Mouse (Mus musculus) liver, embryonic 16.5 days (tissue): ENCODE measurements around the gene Tjp2. TPM values are rescaled to one million over a fixed set of nuclear protein-coding genes. Genes with fewer than 3 reads are reported as not detected.

Experiments
- ATAC-seq: fragments of 200-750 bp; cut with Nextera tagmentation; 2 replicates; pipeline ENCODE4 v1.8.0; 2017; ENCODE audit warnings: low read depth, mild to moderate bottlenecking, moderate number of reproducible peaks, moderate library complexity
- H3K27ac ChIP-seq: fragments of 300-500 bp; sonication (generic); 2 replicates; pipeline ENCODE4 v1.5.1; 2014; ENCODE audit warnings: mild to moderate bottlenecking, low read length
- H3K27me3 ChIP-seq: fragments of 300-500 bp; sonication (generic); 2 replicates; pipeline ENCODE4 v1.6.1; 2014; ENCODE audit warnings: low read depth, low read length, mixed read lengths; ENCODE audit not compliant: control insufficient read depth, insufficient read depth
- H3K36me3 ChIP-seq: fragments of 300-500 bp; sonication (generic); 2 replicates; pipeline ENCODE4 v1.6.1; 2014; ENCODE audit warnings: mild to moderate bottlenecking; ENCODE audit not compliant: control insufficient read depth, insufficient read depth
- H3K4me1 ChIP-seq: fragments of 300-500 bp; sonication (generic); 2 replicates; pipeline ENCODE4 v1.6.1; 2014; ENCODE audit warnings: low read depth, low read length, mixed read lengths; ENCODE audit not compliant: control insufficient read depth
- H3K4me2 ChIP-seq: fragments of 300-500 bp; sonication (generic); 2 replicates; pipeline ENCODE4 v1.6.1; 2014; ENCODE audit warnings: low read depth, low read length, mixed read lengths
- H3K4me3 ChIP-seq: fragments of 300-500 bp; sonication (generic); 2 replicates; pipeline ENCODE4 v1.5.1; 2014; ENCODE audit warnings: low read depth, mild to moderate bottlenecking, low read length
- H3K9ac ChIP-seq: fragments of 300-500 bp; sonication (generic); 2 replicates; pipeline ENCODE4 v1.6.1; 2014; ENCODE audit warnings: low read depth, low read length
- H3K9me3 ChIP-seq: fragments of 300-500 bp; sonication (generic); replicated peaks from 2 replicates; pipeline ENCODE4 v1.6.1; 2016; ENCODE audit warnings: low read length; ENCODE audit not compliant: control insufficient read depth
- WGBS: fragments of 180-500 bp; shearing (Covaris S2); extraction: QIAGEN DNeasy Blood & Tissue Kit; methylation state at CpG from one replicate; pipeline ENCODE4 v1.1.7; 2014; ENCODE audit not compliant: insufficient replicate concordance; 5-methylcytosine and 5-hydroxymethylcytosine counted together
- polyA plus RNA-seq: library from polyadenylated mRNA; unstranded; fragments of >200 nt; fragmentation: Nextera tagmentation; extraction: Ambion mirVana; gene quantifications from 2 replicates; pipeline ENCODE4 v1.2.1, GENCODE M21; 2015

The Tjp2 gene
- polyA plus RNA-seq, 1 experiment from 2014 or later = 6.6 TPM

- Histone ChIP-seq H3K9ac (no peak overlapping the region), H3K27me3 (peaks cover 27% of the 10 kb centered on the region), H3K9me3 (no peaks in the 10 kb centered on the region), H3K4me1 (no peaks in the 10 kb centered on the region; the same call in none of the 2 replicates), H3K4me3 (no peak overlapping the region), H3K27ac (no peak overlapping the region), H3K4me2 (no peak overlapping the region), H3K36me3 (no peaks in the 10 kb centered on the region)
- no peak for ATAC-seq
- WGBS = 63% methylated on average over 2 of the region's 2 CpGs
Observed at GRCm38 (mm10) chr19:24178086-24178485, 46.7 kb downstream of the Tjp2 start.

GRCm38 (mm10) chr19:24176692-24177091, 48.1 kb downstream of the Tjp2 start:
- no peak for ATAC-seq
- peaks cover 29% of the 10 kb centered on the region for H3K27me3 ChIP-seq

GRCm38 (mm10) chr19:24174896-24175295, 49.9 kb downstream of the Tjp2 start:
- Histone ChIP-seq H3K4me1 (no peaks in the 10 kb centered on the region; the same call in none of the 2 replicates), H3K27me3 (peaks cover 29% of the 10 kb centered on the region), H3K9me3 (no peaks in the 10 kb centered on the region), H3K27ac (no peak overlapping the region), H3K4me3 (peak overlapping the region; percentile 67), H3K36me3 (no peaks in the 10 kb centered on the region), H3K9ac (no peak overlapping the region), H3K4me2 (peak overlapping the region; percentile 72)
- ATAC-seq = no peak
- WGBS = 2% methylated on average over 13 of the region's 13 CpGs

More at GRCm38 (mm10) chr19:24176692-24177091, 48.1 kb downstream of the Tjp2 start:
- H3K36me3 ChIP-seq = no peaks in the 10 kb centered on the region
- no peak overlapping the region for H3K4me2 ChIP-seq
- no peak overlapping the region for H3K4me3 ChIP-seq
- 42% methylated on average over 4 of the region's 4 CpGs for WGBS
- H3K4me1 ChIP-seq = no peaks in the 10 kb centered on the region; the same call in none of the 2 replicates
- no peak overlapping the region for H3K27ac ChIP-seq
- no peaks in the 10 kb centered on the region for H3K9me3 ChIP-seq
- no peak overlapping the region for H3K9ac ChIP-seq

- no peaks in the 10 kb centered on the region for H3K36me3 ChIP-seq
- H3K27ac ChIP-seq = peak overlapping the region; percentile 10; the same call in 1 of the 2 replicates
- H3K9me3 ChIP-seq = no peaks in the 10 kb centered on the region
- WGBS = under 1% methylated on average over 96 of the region's 103 CpGs
- peak; percentile 92 for ATAC-seq
- peak overlapping the region; percentile 72 for H3K4me2 ChIP-seq
- peak overlapping the region; percentile 67 for H3K4me3 ChIP-seq
- peak overlapping the region; percentile 48; the same call in 1 of the 2 replicates for H3K9ac ChIP-seq
- peaks cover 29% of the 10 kb centered on the region for H3K27me3 ChIP-seq
- no peaks in the 10 kb centered on the region; the same call in none of the 2 replicates for H3K4me1 ChIP-seq
Observed at GRCm38 (mm10) chr19:24173608-24174523, 51.0 kb downstream of the Tjp2 start.

- Histone ChIP-seq H3K9ac (no peak overlapping the region), H3K4me3 (peak overlapping the region; percentile 67; the same call in 1 of the 2 replicates), H3K9me3 (no peaks in the 10 kb centered on the region), H3K4me1 (no peaks in the 10 kb centered on the region; the same call in none of the 2 replicates), H3K4me2 (peak overlapping the region; percentile 72), H3K27ac (no peak overlapping the region), H3K36me3 (no peaks in the 10 kb centered on the region), H3K27me3 (peaks cover 29% of the 10 kb centered on the region)
- 36% methylated on average over 6 of the region's 6 CpGs for WGBS
- ATAC-seq = no peak
Observed at GRCm38 (mm10) chr19:24173020-24173419, 51.8 kb downstream of the Tjp2 start.

- ATAC-seq = no peak
- no peaks in the 10 kb centered on the region for H3K9me3 ChIP-seq
- H3K27me3 ChIP-seq = peaks cover 7% of the 10 kb centered on the region
- 69% methylated on average over 10 of the region's 10 CpGs for WGBS
- no peaks in the 10 kb centered on the region for H3K36me3 ChIP-seq
- H3K27ac ChIP-seq = no peak overlapping the region
- H3K4me1 ChIP-seq = peaks cover 8% of the 10 kb centered on the region
- H3K9ac ChIP-seq = no peak overlapping the region
- H3K4me2 ChIP-seq = no peak overlapping the region
- no peak overlapping the region for H3K4me3 ChIP-seq
Observed at GRCm38 (mm10) chr19:24168531-24168930, 56.3 kb downstream of the Tjp2 start.

GRCm38 (mm10) chr19:24166516-24167091, 58.2 kb downstream of the Tjp2 start:
- ATAC-seq = peak; percentile 69; the same call in 1 of the 2 replicates
- Histone ChIP-seq H3K4me1 (peaks cover 8% of the 10 kb centered on the region), H3K27me3 (no peaks in the 10 kb centered on the region), H3K4me3 (peak overlapping the region; percentile 29; the same call in 1 of the 2 replicates), H3K9ac (0 out of 2 replicates have a peak overlapping the region, but pooled peaks have one; percentile 11), H3K4me2 (peak overlapping the region; percentile 50), H3K36me3 (no peaks in the 10 kb centered on the region), H3K9me3 (no peaks in the 10 kb centered on the region), H3K27ac (peak overlapping the region; percentile 37; the same call in 1 of the 2 replicates)
- 2% methylated on average over 17 of the region's 17 CpGs for WGBS

- no peaks in the 10 kb centered on the region for H3K27me3 ChIP-seq
- peaks cover 8% of the 10 kb centered on the region for H3K4me1 ChIP-seq
- 15% methylated on average over 4 of the region's 4 CpGs for WGBS
- no peak overlapping the region for H3K9ac ChIP-seq
- no peak overlapping the region for H3K4me3 ChIP-seq
- no peak for ATAC-seq
- H3K9me3 ChIP-seq = no peaks in the 10 kb centered on the region
- H3K4me2 ChIP-seq = no peak overlapping the region
- no peaks in the 10 kb centered on the region for H3K36me3 ChIP-seq
- H3K27ac ChIP-seq = no peak overlapping the region
Observed at GRCm38 (mm10) chr19:24163974-24164373, 60.9 kb downstream of the Tjp2 start.
